Mouse (Mus musculus): ENCODE measurements around the gene Ptgr2.

DNA sequence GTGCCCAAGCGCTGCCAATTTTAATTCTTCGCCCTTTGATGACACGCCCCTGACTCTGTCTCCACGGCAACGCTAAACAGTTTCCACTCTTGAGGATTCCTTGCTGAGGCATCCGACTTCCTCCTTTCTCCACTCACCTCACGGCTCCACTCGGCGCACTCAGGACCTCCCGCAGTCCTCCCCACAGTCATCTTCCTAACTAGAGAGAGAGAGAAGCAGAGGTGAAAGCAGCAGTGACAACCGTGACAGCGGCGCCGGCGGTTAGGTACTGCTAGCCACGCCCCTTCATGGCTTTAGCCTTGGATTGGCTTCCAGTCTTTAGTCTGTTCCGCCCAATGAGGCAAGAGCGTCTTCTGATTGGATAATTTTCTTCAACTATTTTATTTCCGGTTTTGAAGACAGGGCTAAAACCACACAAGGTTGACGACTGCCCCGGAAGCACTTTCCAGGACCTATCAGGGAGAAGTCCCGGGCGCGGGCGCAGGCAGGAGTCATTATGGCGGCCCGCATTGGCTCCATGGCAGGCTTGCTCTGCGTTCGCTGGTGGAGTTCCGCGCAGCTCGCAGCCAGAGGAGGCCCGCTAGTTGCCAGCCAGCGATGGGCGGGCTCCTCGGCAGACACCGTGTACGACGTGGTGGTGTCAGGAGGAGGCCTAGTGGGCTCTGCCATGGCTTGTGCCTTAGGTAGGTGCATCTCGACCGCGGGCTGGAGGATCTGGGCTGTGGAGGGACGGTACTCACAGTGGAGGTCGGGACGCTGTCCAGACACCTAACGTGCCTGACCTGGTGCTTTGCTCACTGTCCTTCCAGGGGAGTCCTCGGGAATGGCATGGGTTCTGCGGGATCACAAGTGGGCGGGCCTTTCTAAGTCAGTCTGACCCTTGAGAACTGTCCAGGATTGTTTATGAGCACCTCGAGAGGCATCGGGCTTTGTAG lies 76.8 kb downstream of the Ptgr2 start, which contains the start of the genes Coq6 and Fam161b:
- TF ChIP-seq POLR2A (IDR thresholded peaks at IDR 0.05; ENCODE audit: low read depth, low read length) (peak; percentile 28; the same call in 1 of the 2 replicates), CTCF (IDR thresholded peaks at IDR 0.05; ENCODE audit: extremely low read depth, insufficient read depth, insufficient read length, insufficient replicate concordance) (no peak)
